Mouse (Mus musculus): Measurements from ENCODE around the gene Blnk.

Gene Blnk

GRCm38 (mm10) chr19:40999569-40999968, 5.2 kb upstream of the Blnk start:
- DNase-seq (ENCODE audit: low spot score): no peak

DNA sequence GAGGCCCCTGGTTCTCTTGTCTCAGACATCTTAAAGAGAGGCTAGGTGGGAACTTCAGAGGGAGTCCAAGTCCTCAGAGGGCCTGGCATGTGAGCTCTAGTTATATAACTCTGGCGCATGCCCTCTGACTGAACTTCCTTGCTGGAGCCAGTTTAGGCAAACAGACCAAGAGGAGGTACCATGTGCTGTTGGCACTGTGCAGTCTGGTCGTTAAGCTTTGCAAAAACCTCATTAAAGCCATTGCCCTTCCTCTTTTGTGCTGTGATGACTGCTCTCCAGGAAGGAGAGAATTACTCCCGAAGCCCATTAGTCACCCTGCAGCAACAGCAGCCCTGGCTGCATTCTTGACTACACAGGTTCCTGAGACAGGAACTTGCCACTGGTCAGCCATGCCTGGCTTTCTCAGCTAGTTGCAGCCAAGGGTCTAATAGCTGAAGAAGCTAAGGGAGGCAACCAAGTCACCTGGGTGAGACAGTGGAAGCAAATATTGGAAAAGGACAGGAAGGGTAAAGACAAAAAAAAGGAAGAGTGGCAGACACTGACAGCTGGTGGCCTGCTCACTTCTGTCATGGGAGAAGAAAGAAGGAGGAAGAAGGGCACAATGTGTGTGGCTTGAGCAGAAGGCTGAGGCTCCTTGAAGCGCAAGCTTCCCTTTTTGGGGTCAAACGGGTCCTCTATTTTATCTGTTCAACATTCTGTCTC, 4.3 kb upstream of the Blnk start:
- no peak for DNase-seq (ENCODE audit: low spot score)

DNA sequence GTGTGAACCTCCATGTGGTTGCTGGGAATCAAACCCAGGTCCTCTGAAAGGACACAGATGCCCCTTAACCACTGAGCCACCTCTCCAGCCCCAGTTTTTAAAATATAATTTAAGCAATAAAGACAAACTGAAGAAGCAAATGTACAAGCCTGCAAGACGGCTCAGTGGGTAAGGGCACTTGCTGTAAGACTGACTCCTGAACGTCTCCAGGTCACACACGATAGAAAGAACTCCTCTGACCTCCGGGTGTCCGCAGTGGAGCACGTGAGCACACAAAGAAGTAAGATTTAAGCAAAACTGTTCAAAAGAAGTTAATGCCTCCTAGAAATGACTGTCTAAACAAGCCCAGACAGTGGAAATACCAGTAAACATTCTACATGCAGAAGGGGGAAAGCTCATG, 2.4 kb upstream of the Blnk start:
- DNase-seq (ENCODE audit: low spot score): no peak

GRCm38 (mm10) chr19:40995449-40996401, 1.4 kb upstream of the Blnk start:
- no peak for DNase-seq (ENCODE audit: low spot score)

- DNase-seq (ENCODE audit: low spot score): no peak
Measured at GRCm38 (mm10) chr19:40994911-40995310, 576 bp upstream of the Blnk start.

DNA sequence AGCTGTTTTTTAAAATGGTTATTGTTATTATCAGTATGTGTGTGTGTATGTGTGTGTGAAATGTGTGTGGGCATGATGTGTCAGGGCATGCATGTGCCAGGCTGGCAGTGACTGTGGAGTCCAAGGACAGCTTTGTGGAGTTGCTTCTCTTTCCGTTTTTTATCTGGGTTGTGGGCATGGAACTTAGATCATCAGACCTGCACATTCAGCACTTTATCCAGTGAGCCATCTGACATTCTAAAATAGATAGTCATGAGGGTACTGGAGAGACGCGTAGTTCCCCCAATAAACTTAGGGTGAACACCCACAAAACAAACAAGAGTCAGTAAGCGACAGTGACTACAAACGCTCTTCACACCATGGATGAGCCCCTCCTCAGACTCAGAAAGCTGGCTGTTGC, 979 bp downstream of the Blnk start:
- DNase-seq (ENCODE audit: low spot score): no peak

DNA sequence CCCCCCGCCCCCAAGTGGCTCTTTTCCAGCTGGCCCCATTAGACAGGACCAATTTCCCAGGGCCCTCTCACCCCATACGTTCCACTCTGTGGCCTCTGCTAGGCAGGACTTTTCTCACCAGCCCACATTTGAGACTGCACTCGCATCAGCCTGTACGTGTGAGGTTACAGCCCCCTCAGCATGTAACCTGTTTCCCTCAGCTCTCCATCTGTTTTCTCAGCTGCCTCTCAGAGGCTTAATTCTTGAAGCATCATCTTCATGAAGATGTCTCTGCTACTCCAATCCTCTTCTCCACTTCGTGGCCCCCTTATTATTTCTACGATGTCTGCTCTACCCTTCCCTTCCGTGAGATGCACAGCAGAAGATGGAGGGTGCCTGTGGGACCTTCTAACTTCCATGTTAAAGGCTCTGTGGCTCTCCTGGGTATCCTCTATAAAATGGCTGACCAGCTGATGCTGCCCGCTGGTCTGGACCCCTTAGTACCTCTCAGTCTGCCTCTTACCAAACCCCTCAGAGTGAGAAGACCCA, 1.8 kb downstream of the Blnk start:
- DNase-seq (ENCODE audit: low spot score): no peak

- DNase-seq (ENCODE audit: low spot score): no peak
Measured at GRCm38 (mm10) chr19:40992096-40992495, 2.2 kb downstream of the Blnk start.

- DNase-seq (ENCODE audit: low spot score): no peak
Measured at GRCm38 (mm10) chr19:40991626-40992025, 2.7 kb downstream of the Blnk start.

DNA sequence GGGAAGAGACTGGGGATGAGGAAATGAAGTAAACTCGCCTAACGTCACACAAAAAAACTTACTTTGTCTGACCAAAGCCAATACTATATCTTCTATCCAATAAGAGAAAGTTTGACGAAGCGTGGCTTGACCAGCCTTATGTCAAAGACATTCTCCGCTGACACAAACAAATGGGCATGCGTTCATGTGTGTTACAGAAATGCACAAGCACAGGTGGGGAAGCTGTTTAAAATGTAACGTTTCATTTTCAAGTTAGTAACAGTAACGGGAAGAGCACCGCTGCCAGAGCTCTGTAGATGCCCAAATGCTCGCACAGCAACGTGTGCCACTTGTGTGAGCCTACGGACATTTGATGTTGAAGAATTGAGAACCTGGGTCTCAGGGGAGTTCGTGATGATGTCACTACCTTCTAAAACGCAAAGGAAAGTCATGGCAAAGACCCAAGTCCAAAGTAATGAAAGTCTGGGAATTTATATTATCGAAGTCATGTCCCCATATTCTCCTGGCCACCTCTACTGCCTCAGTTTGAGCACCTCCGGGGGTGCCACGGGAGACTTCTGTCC, 3.5 kb downstream of the Blnk start:
- no peak for DNase-seq (ENCODE audit: low spot score)

GRCm38 (mm10) chr19:40989961-40990600, 4.3 kb downstream of the Blnk start:
- DNase-seq (ENCODE audit: low spot score): no peak

- DNase-seq (ENCODE audit: low spot score): no peak
Measured at GRCm38 (mm10) chr19:40988856-40989255, 5.5 kb downstream of the Blnk start.

DNA sequence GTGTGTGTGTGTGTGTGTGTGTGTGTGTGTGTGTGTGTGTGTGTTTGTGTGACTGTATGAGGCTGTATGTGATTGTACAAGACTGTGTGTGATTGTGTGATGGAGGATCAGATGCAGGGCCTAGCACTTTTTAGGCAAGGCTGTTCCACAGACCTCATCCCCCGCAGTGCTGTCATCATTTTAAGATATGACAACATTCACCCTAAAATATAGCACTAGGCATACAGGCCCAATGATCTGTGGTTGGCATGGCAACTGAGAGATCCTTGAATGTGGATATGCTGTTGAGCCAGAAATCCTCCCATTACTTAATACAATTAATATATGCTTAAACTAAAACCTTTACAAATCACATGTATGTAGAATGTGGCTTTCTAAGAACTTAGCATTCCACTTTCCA, 9.8 kb downstream of the Blnk start:
- DNase-seq (ENCODE audit: low spot score): no peak

DNA sequence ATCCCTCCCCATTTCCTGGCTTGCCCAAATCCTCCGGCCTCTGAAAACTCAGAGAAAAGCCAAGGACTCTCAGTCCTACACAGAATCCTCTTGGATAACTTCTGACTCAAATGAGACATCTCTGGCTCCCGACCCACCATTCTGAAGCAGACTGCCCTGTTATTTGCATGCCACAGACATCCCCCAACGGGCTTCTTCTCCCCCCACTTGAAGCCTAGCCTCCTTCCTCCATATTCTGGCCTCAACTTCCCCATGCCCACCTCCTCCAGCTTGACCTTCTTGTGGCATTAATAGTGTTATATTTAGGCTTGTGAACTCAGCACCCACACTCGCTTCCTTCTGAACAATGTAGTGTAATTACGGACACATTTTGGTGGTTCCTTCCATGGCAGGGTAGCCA, 13.7 kb downstream of the Blnk start:
- no peak for DNase-seq (ENCODE audit: low spot score)

DNA sequence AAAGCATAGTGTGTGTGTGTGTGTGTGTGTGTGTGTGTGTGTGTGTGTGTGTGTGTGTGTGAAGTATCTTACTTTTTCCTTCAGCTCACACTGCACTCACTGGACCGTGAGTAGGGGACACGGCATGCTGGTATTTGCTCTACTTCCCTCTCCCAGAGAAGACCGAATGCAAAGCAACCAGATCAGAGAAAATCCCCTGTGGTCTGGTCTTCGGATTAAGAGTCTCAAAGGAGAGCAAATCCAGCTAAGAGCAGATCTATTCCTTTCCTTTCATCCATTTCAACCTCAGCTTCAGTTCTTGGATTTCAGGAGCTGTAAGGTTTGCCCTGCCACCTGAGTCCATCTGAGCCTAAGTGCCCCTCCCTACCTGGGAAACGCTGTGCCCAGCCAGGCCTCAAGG, 16.3 kb downstream of the Blnk start:
- DNase-seq (ENCODE audit: low spot score): no peak

DNA sequence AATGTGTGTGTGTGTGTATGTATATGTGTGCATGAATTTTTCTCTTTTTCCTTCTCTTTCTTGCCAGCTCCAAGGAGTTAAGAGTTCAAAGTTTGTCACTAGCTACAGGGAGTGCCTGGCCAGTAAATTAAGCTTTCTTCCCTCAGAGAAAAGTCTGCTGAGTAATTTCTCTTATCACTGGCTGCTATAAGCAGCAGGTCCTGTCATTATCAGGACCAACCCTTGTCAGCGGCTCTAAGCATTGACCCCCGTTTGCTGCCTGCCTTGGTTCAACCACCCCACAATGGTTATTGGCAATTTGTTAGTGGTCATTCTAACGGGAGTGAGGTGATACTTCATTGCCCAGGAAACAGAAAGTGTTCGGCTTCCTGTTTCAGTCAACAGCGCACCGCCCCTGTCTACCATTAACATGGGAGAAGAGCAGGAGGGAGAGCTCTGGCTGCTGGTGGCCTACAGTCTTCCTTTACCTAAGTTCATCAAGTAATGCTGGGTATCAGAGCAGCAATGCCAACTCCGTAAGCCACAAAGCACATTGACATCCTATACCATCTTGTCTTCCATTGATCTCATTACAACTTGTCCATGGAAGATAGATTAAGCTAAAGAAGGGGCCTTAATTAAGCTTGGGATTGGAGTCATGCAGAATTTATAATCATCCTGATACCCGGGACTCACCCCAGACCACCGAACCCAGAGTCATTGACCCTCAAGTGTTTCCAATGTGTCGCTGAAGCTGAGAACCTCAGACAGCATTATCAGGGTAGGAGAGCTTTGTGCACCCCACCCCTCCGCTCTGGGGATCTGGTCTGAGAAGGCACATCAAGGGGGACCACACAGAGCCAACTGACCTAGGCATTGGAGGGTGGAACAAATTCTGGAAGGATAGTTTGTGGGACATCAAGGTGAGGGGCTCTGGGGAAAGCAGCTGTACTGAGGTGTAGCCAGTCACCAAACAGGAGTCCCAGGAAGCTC, 17.1 kb downstream of the Blnk start:
- DNase-seq (ENCODE audit: low spot score): no peak

GRCm38 (mm10) chr19:40971273-40971914, 22.9 kb downstream of the Blnk start:
- no peak for DNase-seq (ENCODE audit: low spot score)

DNA sequence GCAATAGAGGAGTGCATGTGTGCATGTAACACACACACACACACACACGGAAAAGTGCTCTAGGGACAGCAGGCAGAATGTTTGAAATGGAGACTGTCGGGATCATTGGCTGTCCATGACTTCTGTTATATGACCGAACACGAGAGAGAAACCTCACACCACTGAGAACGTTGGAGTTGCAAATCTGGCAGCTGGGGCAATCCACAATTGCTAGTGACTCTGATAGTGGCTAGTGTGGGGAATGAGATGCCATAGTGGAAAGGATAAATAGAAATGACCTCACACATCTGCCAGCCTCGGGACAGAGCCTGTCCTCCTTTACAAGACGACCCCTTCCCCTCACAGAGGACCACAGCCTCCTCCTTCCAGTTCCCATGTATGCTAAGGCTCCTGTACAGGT, 23.6 kb downstream of the Blnk start:
- no peak for DNase-seq (ENCODE audit: low spot score)

- no peak for DNase-seq (ENCODE audit: low spot score)
Measured at GRCm38 (mm10) chr19:40970301-40970700, 24.0 kb downstream of the Blnk start.

Measured in ovary, adult 18-20 months (tissue).